Mouse (Mus musculus) urinary bladder, postnatal 10 days (tissue): ENCODE data around the gene Mroh3.

Source experiments
- DNase-seq: peaks from one replicate; pipeline ENCODE4 v3.0.0; 2022; ENCODE audit warnings: low spot score

The Mroh3 gene

GRCm38 (mm10) chr1:136212803-136213202, at the start of gene Mroh3:
TSS of gene Mroh3 (minus strand) at chr1:136212828.
- no peak for DNase-seq

- no peak for DNase-seq
These were observed 48.1 kb upstream of the Mroh3 start, which contains the start of gene Gpr25 for GRCm38 (mm10) chr1:136260635-136261238. TSS of gene Gpr25 (minus strand) at chr1:136260873.

DNA sequence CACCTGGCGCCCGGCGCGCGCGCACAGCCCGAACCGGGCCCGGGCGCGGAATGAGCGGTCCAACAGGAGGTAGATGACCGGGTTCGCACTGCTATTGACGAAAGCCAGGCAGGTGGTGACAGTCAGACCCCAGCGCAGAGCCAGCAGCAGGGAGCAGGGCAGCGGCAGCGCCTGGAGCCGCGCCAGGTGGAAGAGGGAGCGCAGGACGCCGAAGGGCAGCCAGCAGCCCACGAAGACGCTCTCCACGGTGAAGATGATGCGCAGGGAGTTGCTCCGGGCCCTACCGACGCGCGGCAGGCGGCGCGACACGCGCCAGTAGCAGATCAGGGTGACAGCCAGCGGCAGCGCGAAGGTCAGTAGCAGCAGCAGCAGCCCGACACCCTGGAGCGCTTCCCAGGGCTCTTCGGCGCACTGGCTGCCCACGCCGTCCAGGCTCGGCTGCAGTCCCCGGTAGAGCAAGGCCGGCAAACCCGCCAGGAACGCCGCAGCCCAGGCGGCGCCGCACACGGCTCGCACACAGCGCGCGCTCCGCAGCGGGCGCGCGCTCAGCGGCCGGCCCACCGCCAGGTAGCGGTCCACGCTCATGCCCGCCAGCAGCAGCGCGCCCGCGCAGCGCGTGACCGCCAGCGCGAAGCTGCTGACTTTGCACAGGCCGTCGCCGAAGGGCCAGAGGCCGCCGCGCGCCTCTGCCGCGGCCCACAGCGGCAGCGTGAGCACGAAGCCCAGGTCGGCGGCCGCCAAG, 47.4 kb upstream of the Mroh3 start:
- no peak for DNase-seq

DNA sequence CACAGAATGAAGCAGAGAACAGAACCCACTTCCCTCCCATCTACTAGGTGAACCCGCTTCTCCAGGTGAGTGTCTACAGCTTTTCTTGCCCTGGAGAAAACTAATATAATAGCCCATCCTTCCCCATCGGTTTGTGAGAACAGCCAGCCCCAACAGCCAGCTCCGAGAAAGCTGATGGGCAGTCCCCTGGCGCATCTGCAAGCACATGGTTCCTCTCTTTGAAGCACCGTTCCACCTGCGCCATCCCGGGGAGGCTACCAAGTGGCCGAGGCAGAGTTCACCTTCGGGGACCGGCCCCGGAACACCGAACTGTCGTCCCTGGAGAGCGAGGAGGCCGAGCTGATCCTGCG, 46.9 kb upstream of the Mroh3 start:
- DNase-seq = no peak

- no peak for DNase-seq
These were observed 45.9 kb upstream of the Mroh3 start for GRCm38 (mm10) chr1:136258495-136258894.

DNA sequence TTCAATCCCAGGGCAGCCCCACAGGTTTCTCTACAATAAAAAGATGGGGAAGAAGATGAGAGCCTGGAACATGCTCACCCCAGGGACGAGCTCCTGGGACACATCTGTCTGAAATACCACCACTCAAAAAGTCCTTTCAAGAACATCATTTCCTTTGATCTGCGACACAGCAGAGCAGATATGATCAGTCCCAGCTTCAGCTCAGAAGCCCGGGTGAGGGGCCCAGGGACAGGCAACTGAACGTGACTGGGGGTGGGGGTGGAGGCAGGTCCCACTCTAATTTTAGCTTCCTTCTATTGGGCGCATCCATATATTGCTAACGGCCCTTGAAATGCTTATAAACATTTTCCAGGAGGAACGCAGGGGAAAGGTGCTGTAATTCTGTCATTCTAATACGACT, 43.0 kb upstream of the Mroh3 start:
- no peak for DNase-seq

GRCm38 (mm10) chr1:136255174-136255573, 42.5 kb upstream of the Mroh3 start:
- DNase-seq = no peak

GRCm38 (mm10) chr1:136254503-136255065, 42.0 kb upstream of the Mroh3 start:
- DNase-seq = no peak

GRCm38 (mm10) chr1:136253472-136253871, 40.8 kb upstream of the Mroh3 start:
- no peak for DNase-seq

DNA sequence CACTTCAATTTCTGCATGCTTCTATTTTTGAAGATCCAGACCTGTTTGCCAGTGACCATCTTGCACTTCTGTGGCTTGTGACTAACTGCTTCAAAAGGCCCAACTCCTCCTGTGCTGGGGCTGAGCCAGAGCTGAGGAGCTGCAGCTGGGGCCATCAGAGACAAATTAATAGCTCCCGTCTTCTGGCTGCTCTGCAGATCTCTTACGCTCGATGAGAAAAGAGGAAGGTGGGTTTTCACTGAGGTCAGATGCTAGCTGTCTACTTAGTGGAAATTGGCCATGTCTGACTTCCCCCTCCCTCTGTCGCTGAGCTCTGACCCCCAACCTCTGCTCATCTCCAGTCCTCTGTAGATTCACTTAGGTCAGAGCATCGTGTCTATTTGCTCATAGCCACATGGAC, 37.0 kb upstream of the Mroh3 start:
- DNase-seq = no peak

- no peak for DNase-seq
These were observed 34.8 kb upstream of the Mroh3 start for GRCm38 (mm10) chr1:136247393-136247792.

- no peak for DNase-seq
These were observed 31.8 kb upstream of the Mroh3 start for GRCm38 (mm10) chr1:136244469-136244868.

DNA sequence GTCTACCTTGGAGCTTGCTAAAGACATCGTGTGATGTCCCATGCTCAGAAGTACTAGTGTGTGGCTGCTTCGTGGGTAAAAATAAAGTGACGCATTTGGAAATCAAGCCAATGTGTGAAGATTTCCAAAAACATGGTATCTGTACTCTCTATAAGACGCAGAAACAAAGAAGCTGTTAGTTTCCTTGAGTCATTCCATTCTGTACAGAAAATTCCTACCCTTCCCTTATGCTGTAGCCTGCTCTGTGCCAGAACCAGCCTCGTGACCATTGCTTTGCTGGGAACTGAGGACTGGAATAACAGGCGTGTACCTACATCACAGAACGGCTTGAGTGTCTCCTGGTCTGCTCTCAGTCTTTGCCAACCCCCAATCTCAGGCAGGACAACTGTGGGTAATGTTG, 29.2 kb upstream of the Mroh3 start:
- no peak for DNase-seq

DNA sequence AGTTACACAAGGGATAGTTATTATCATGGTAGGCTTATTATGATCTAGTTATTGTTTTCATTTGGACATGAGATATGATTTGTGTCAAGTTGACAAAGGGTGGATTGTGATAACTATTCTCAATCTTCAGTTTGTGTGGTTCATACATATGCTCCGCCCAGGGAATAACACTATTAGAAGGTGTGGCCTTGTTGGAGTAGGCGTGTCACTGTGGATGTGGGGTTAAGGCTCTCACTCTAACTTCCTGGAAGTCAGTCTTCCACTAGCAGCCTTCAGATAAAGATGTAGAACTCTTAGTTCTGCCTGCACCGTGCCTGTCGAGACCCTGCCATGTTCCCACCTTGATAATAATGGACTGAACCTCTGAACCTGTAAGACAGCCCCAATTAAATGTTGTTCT, 25.9 kb upstream of the Mroh3 start:
- no peak for DNase-seq

DNA sequence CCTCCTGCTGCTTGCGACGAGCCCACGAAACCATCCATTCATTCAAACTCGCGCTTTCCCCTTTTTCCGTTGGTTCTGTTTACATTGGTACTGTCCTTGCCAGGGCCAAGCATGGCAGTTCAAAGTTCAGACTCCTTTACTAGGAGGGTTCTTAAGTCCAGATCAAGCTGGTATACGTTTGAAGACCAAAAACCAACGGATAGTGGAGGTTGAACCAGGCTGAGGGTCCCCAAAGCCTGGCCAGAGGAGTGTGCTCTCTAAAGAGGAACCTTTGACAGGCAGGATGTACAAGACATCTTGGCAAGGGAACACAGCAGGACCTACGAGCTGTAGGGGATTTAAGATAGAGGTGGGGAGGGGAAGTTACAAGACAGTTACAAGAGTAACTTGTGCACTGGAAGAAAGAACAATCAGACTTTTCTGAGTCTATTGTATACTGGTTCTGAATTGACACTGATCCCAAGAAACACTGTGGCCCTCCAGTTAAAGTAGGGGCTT, 22.0 kb upstream of the Mroh3 start:
- no peak for DNase-seq

DNA sequence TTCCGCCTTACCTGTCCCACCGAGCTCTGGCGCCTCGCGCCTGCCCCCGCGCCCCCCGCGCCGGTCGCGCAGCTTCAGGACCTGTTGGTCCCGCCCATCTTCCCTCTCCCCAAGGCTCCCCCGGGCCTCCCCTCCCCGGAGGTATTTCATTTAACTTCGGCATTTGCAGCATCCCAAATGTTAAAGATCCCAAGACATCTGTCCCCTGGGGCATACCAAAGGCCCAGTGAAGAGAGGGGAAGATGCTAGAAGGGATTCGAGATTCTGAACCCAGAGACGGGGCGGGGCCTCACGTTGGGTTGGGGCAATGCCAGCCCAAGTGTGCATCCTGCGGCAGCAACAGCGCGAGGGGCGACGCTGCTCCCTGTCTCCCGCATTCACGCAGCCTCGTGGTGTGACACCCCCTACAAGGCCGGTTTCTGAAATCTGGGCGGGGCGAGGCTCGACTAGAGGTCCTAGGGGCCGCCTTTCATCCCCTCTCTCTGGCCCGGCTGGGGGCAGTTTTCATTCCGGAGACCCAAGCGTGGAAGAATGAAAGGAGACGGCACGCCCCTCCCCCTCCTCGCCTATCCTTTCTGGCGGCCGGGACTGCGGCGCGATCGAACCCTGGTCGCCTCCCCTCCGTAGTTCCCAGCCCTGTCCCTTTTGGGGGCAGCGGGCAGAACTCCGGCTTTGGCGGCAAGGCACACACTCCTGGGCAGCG, 21.4 kb upstream of the Mroh3 start, which contains the start of gene Inava:
Inava (minus strand) TSS at position 373 of the 703 bp plus-strand sequence.
- no peak for DNase-seq

- DNase-seq = no peak
These were observed 20.6 kb upstream of the Mroh3 start for GRCm38 (mm10) chr1:136232986-136233790.

- DNase-seq = no peak
These were observed 19.8 kb upstream of the Mroh3 start for GRCm38 (mm10) chr1:136232285-136232926.

DNA sequence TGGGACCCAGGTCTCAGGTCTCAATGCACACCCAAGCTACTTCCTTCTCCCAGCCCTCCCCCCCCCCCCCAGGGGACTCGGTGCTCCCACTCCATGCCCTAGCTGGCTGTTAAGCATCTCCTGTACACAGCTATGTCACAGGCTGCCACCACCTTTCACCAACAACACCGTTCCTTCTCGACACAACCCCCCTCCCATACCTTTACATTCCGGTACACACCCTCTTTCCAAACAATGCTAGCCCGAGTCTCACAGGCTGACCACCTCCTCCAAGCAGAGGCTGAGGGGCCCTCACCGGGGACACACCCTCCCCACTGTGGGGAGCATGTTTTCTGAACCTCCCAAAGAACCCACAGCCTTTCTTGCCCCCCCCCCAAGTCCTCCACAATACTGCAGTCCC, 19.0 kb upstream of the Mroh3 start:
- DNase-seq = no peak

- peak; percentile 30 for DNase-seq
These were observed 17.6 kb upstream of the Mroh3 start for GRCm38 (mm10) chr1:136230201-136230600.

DNA sequence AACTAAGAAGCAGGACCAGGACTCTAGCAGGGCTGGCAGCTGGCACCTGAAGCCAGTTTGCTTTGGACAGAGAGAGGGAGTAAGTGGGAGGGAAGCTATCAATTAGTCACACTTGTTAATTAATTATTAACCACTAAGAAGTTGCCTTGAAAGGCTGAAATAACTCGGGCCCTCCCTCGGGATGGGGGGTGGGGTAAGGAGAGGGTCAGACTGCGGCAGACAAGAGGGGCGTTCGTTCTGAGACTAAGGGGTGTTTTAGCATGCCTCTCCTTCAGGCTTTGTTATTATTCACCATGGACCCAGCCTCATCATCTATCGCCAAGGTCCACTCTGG, 16.4 kb upstream of the Mroh3 start:
- DNase-seq = no peak
